Mouse (Mus musculus): Measurements from ENCODE around the gene Tmem108. TPM values are rescaled to one million over a fixed set of nuclear protein-coding genes. Genes with fewer than 3 reads are reported as not detected.

Tmem108 gene
- polyA plus RNA-seq, 1 experiment, result not detected

- Histone ChIP-seq H3K27ac (ENCODE audit: insufficient read depth, low read depth, low read length) (no peak overlapping the region), H3K4me3 (ENCODE audit: insufficient read depth, low read length) (no peak overlapping the region), H3K4me1 (ENCODE audit: control insufficient read depth, insufficient read depth, low read length) (no peaks in the 10 kb centered on the region)
- TF ChIP-seq CTCF (IDR thresholded peaks at IDR 0.05; ENCODE audit: low read depth, low read length) (no peak), POLR2A (IDR thresholded peaks at IDR 0.05; ENCODE audit: borderline replicate concordance, low read depth, low read length) (no peak)
Measured at GRCm38 (mm10) chr9:103568983-103569382, 192.7 kb downstream of the Tmem108 start.

GRCm38 (mm10) chr9:103565186-103565585, 196.5 kb downstream of the Tmem108 start:
- Histone ChIP-seq H3K27ac (ENCODE audit: insufficient read depth, low read depth, low read length) (no peak overlapping the region), H3K4me3 (ENCODE audit: insufficient read depth, low read length) (no peak overlapping the region), H3K4me1 (ENCODE audit: control insufficient read depth, insufficient read depth, low read length) (no peaks in the 10 kb centered on the region)
- no peak for TF ChIP-seq CTCF (IDR thresholded peaks at IDR 0.05; ENCODE audit: low read depth, low read length)
- TF ChIP-seq POLR2A (IDR thresholded peaks at IDR 0.05; ENCODE audit: borderline replicate concordance, low read depth, low read length), result no peak

DNA sequence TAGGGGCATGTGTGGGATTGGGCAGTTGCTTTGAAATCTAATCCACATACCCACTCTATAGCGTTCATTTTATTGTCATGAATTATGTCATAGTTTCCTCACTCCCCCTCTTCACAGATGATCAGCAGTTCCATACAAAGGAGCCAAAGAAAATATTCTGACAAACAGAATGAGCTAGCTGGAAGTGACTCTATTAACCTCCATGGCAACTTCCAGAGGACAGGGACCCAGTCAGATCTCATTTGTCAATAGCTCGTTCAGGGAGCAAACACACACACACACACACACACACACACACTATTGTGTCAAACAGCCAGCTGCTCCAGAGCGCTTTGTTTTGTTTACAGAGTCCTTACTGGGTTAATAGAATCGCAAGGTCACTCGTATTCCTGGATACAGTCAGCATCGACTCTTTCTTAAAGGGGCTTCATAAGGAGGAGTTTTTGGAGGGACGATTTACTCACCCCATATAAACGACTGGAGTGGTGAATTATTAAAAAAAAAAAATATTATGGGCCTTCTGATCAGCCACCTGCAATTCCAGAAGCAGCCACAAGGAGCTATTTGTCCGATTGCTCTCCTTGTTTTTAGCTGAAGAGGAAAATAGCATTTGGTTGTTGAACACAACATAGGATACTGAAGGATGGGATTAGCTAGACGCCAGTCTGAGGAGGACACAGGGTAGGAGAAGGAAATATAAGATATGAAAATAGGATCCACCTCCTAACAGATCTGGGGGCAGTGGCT, 197.6 kb downstream of the Tmem108 start:
- Histone ChIP-seq H3K4me1 (ENCODE audit: control insufficient read depth, insufficient read depth, low read length) (no peaks in the 10 kb centered on the region), H3K27ac (ENCODE audit: insufficient read depth, low read depth, low read length) (no peak overlapping the region)
- no peak for TF ChIP-seq CTCF (IDR thresholded peaks at IDR 0.05; ENCODE audit: low read depth, low read length)
- TF ChIP-seq POLR2A (IDR thresholded peaks at IDR 0.05; ENCODE audit: borderline replicate concordance, low read depth, low read length), result no peak

GRCm38 (mm10) chr9:103562063-103562462, 199.6 kb downstream of the Tmem108 start:
- no peak for TF ChIP-seq POLR2A (IDR thresholded peaks at IDR 0.05; ENCODE audit: borderline replicate concordance, low read depth, low read length)
- no peak for TF ChIP-seq CTCF (IDR thresholded peaks at IDR 0.05; ENCODE audit: low read depth, low read length)

More for the DNA sequence above, 197.6 kb downstream of the Tmem108 start:
- no peak overlapping the region for H3K4me3 ChIP-seq (ENCODE audit: insufficient read depth, low read length)

GRCm38 (mm10) chr9:103558741-103559140, 202.9 kb downstream of the Tmem108 start:
- Histone ChIP-seq H3K4me3 (ENCODE audit: insufficient read depth, low read length) (no peak overlapping the region), H3K27ac (ENCODE audit: insufficient read depth, low read depth, low read length) (no peak overlapping the region), H3K4me1 (ENCODE audit: control insufficient read depth, insufficient read depth, low read length) (no peaks in the 10 kb centered on the region)
- TF ChIP-seq CTCF (IDR thresholded peaks at IDR 0.05; ENCODE audit: low read depth, low read length) (no peak), POLR2A (IDR thresholded peaks at IDR 0.05; ENCODE audit: borderline replicate concordance, low read depth, low read length) (no peak)

More at GRCm38 (mm10) chr9:103562063-103562462, 199.6 kb downstream of the Tmem108 start:
- Histone ChIP-seq H3K4me1 (ENCODE audit: control insufficient read depth, insufficient read depth, low read length) (no peaks in the 10 kb centered on the region), H3K27ac (ENCODE audit: insufficient read depth, low read depth, low read length) (no peak overlapping the region), H3K4me3 (ENCODE audit: insufficient read depth, low read length) (no peak overlapping the region)

DNA sequence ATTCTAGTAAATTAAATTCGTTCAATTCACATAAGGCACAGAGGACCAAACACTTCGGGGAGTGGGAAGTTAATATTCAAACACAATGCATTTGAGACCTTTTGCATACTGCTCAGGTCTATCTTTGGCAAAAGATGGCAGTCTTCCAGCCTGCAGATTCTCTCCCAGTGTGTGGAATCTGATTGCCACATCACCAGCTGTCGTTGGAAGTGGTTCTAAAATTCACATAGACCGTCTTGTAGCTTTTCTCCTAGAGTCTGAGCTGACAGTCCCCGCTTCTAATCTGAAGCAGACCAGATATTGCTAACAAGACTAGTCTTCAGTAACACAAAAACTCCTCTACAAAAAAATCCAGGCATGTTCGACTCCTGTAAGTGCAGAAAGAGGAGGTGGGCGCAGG, 203.4 kb downstream of the Tmem108 start:
- TF ChIP-seq CTCF (IDR thresholded peaks at IDR 0.05; ENCODE audit: low read depth, low read length) (no peak), POLR2A (IDR thresholded peaks at IDR 0.05; ENCODE audit: borderline replicate concordance, low read depth, low read length) (no peak)
- Histone ChIP-seq H3K4me1 (ENCODE audit: control insufficient read depth, insufficient read depth, low read length) (no peaks in the 10 kb centered on the region), H3K4me3 (ENCODE audit: insufficient read depth, low read length) (no peak overlapping the region), H3K27ac (ENCODE audit: insufficient read depth, low read depth, low read length) (no peak overlapping the region)

DNA sequence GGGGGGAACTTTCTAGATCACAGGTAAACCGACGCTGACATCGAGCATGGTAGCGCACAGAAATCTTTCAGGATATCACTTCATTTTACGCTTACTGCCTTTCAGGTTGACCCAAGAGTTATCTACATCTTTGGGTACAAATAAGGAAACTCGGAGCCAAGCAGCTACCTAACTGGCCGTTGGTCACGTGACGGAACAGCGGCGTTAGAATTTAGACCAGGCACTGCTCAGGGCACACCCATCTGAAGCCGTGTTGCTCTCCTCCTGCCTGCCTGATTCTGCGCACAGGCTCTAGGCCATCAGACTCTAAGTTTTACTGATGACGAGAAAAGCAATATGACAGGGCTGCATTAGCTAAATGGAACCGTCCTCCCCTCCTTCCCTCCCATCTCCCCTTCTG, 204.6 kb downstream of the Tmem108 start:
- no peaks in the 10 kb centered on the region for H3K4me1 ChIP-seq (ENCODE audit: control insufficient read depth, insufficient read depth, low read length)
- no peak overlapping the region for H3K27ac ChIP-seq (ENCODE audit: insufficient read depth, low read depth, low read length)
- TF ChIP-seq CTCF (IDR thresholded peaks at IDR 0.05; ENCODE audit: low read depth, low read length) (no peak), POLR2A (IDR thresholded peaks at IDR 0.05; ENCODE audit: borderline replicate concordance, low read depth, low read length) (no peak)
- no peak overlapping the region for H3K4me3 ChIP-seq (ENCODE audit: insufficient read depth, low read length)

DNA sequence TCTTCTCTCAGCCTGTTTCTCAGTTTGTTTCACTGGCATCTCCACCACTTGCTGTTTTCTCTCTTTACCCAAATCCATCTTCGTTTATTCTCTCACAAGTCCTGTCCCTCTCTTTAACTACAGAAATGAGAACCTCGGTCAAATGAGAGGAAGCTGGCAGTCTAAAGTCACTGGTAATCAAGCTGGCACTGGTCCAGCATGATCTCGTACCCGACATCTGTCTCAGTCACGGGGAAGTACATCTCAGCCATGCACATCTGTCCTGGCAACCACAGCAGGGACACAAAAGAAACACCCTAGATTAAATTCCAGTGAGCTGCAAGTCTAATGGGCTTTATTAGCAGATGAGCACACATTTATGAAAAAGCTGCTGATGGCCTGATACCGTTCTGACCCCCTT, 206.3 kb downstream of the Tmem108 start:
- TF ChIP-seq CTCF (IDR thresholded peaks at IDR 0.05; ENCODE audit: low read depth, low read length) (no peak), POLR2A (IDR thresholded peaks at IDR 0.05; ENCODE audit: borderline replicate concordance, low read depth, low read length) (no peak)
- Histone ChIP-seq H3K4me1 (ENCODE audit: control insufficient read depth, insufficient read depth, low read length) (no peaks in the 10 kb centered on the region), H3K4me3 (ENCODE audit: insufficient read depth, low read length) (no peak overlapping the region), H3K27ac (ENCODE audit: insufficient read depth, low read depth, low read length) (no peak overlapping the region)

DNA sequence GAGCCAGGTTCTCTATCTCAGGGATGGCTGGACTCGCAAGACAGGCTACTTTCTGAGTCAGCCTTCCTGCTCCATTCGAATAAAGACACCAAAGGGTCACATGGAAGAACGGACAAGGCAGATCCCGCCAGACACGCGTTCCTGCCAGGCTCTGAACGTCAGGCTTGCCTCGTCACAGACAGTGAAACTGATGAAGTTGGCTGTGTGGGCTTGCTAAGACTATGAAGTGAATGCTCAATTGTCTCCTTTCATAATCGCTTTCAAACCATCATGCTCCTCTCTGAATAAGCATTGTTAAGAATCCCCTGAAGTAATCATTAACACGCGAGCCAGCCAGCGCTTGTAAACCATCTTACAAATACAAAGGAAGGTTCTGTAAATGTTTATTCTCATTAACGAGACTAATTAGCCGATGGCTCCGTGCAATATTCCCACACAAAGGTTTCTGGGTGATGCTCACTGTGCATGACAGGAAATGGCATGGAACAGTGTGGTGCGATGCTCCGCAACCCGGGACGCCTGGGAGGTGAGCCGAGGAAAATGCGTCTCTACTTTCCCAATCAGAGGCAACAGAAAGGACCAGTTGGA, 210.9 kb downstream of the Tmem108 start:
- H3K4me3 ChIP-seq (ENCODE audit: insufficient read depth, low read length), result no peak overlapping the region
- H3K4me1 ChIP-seq (ENCODE audit: control insufficient read depth, insufficient read depth, low read length), result no peaks in the 10 kb centered on the region
- TF ChIP-seq POLR2A (IDR thresholded peaks at IDR 0.05; ENCODE audit: borderline replicate concordance, low read depth, low read length) (no peak), CTCF (IDR thresholded peaks at IDR 0.05; ENCODE audit: low read depth, low read length) (no peak)
- H3K27ac ChIP-seq (ENCODE audit: insufficient read depth, low read depth, low read length), result no peak overlapping the region

DNA sequence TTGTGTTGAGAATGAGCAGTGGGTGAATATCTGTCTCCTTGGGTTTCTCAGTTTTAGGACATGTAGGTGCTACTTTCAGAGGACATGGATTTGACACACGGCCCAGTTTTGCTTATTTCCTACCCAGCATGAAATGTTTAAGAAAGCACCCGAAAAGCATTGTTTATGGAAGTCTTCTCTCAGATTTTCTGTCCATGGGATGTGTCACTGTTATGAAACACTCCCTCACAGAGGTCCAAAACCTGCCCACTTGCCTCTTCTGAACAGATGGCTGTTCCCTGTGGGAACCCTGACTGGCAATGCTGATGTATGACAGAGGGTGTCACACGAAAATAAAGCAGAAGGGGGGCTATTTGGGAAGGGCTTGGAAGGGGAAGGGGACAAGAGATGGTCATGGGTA, 212.5 kb downstream of the Tmem108 start:
- no peak overlapping the region for H3K27ac ChIP-seq (ENCODE audit: insufficient read depth, low read depth, low read length)
- TF ChIP-seq CTCF (IDR thresholded peaks at IDR 0.05; ENCODE audit: low read depth, low read length), result no peak
- no peak overlapping the region for H3K4me3 ChIP-seq (ENCODE audit: insufficient read depth, low read length)
- H3K4me1 ChIP-seq (ENCODE audit: control insufficient read depth, insufficient read depth, low read length), result no peaks in the 10 kb centered on the region

Data from bone marrow macrophage, adult 2 months (primary cell).